Mouse (Mus musculus) hindbrain, postnatal 0 days (tissue): Measurements from ENCODE around the gene Fcrl5. TPM values are rescaled to one million over a fixed set of nuclear protein-coding genes. Genes with fewer than 3 reads are reported as not detected.

ENCODE experiments used
- ATAC-seq: fragments of 200-750 bp; cut with Nextera tagmentation; 2 replicates; pipeline ENCODE4 v1.8.0; 2017; ENCODE audit warnings: mild to moderate bottlenecking, moderate TSS enrichment, moderate library complexity
- DNase-seq: peaks from one replicate; pipeline ENCODE4 v3.0.0-alpha.2; 2015; ENCODE audit warnings: low spot score
- H3K27ac ChIP-seq: fragments of 300-500 bp; sonication (generic); 2 replicates; pipeline ENCODE4 v1.5.1; 2014; ENCODE audit warnings: mild to moderate bottlenecking
- H3K27me3 ChIP-seq: fragments of 300-500 bp; sonication (generic); 2 replicates; pipeline ENCODE4 v1.6.1; 2014; ENCODE audit warnings: low read length, mixed read lengths; ENCODE audit not compliant: insufficient read depth
- H3K36me3 ChIP-seq: fragments of 300-500 bp; sonication (generic); 2 replicates; pipeline ENCODE4 v1.6.1; 2014; ENCODE audit warnings: low read length, mixed read lengths; ENCODE audit not compliant: insufficient read depth
- H3K4me1 ChIP-seq: fragments of 300-500 bp; sonication (generic); 2 replicates; pipeline ENCODE4 v1.6.1; 2014; ENCODE audit warnings: antibody characterized with exemption, low read length, mixed read lengths; ENCODE audit not compliant: insufficient read depth
- H3K4me2 ChIP-seq: fragments of 300-500 bp; sonication (generic); 2 replicates; pipeline ENCODE4 v1.6.1; 2014; ENCODE audit warnings: low read depth, mild to moderate bottlenecking, low read length, moderate library complexity, mixed read lengths
- H3K4me3 ChIP-seq: fragments of 300-500 bp; sonication (generic); 2 replicates; pipeline ENCODE4 v1.5.1; 2014; ENCODE audit warnings: low read length
- H3K9ac ChIP-seq: fragments of 300-500 bp; sonication (generic); replicated peaks from 2 replicates; pipeline ENCODE4 v1.6.1; 2014; ENCODE audit warnings: mild to moderate bottlenecking, low read length, moderate library complexity, mixed read lengths
- H3K9me3 ChIP-seq: fragments of 300-500 bp; sonication (generic); 2 replicates; pipeline ENCODE4 v1.6.1; 2016; ENCODE audit warnings: low read length, mixed read lengths
- CTCF ChIP-seq: IDR thresholded peaks from 2 replicates; pipeline ENCODE4 v1.5.1; 2016; ENCODE audit warnings: antibody characterized with exemption, control low read depth, low read depth
- WGBS: fragments of 180-500 bp; shearing (Covaris S2); extraction: QIAGEN DNeasy Blood & Tissue Kit; methylation state at CpG from one replicate; pipeline ENCODE4 v1.1.7; 2014; 5-methylcytosine and 5-hydroxymethylcytosine counted together
- polyA plus RNA-seq: library from polyadenylated mRNA; unstranded; fragments of >200 nt; fragmentation: Nextera tagmentation; extraction: Ambion mirVana; gene quantifications from 2 replicates; pipeline ENCODE4 v1.2.1, GENCODE M21; 2015
- total RNA-seq: library from RNA; depleted of rRNA; stranded (reverse); fragments of >200 nt; gene quantifications from 2 replicates; pipeline ENCODE4 v1.2.3, GENCODE M21; 2014; rRNA removed

Fcrl5 gene
- not detected in 2 replicates for total RNA-seq
- not detected in 2 replicates for polyA plus RNA-seq

DNA sequence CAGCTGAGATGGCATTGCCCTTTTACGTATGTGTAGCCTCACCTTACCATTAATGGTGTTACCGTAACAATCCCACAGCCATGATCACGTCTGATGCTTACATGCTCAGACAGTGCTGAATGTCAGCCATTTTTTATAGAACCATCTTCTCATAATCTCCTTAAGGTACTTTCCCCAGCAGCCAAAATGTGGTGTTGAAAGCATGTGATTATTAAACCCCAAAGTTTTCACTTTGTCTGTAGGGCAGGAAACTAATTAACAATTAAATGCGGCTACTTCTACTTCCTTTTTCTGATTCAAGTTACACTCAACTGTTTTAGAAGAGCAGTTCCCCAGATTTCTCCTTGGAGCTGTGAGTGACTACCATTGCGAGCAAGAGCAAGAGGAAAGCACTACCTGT, at the start of gene Fcrl5:
Fcrl5 (plus strand) TSS at position 295 of the 400 bp plus-strand sequence.
- no peak for TF ChIP-seq CTCF
- Histone ChIP-seq H3K27me3 (no peaks in the 10 kb centered on the region), H3K36me3 (no peaks in the 10 kb centered on the region), H3K9me3 (no peaks in the 10 kb centered on the region), H3K4me2 (no peak within 1 kb of the TSS), H3K9ac (no peak within 1 kb of the TSS), H3K4me1 (no peaks in the 10 kb centered on the region), H3K27ac (no peak within 1 kb of the TSS), H3K4me3 (no peak within 1 kb of the TSS)
- ATAC-seq (no peak), DNase-seq (no peak)
- 90% methylated on average over 5 of the region's 5 CpGs for WGBS

DNA sequence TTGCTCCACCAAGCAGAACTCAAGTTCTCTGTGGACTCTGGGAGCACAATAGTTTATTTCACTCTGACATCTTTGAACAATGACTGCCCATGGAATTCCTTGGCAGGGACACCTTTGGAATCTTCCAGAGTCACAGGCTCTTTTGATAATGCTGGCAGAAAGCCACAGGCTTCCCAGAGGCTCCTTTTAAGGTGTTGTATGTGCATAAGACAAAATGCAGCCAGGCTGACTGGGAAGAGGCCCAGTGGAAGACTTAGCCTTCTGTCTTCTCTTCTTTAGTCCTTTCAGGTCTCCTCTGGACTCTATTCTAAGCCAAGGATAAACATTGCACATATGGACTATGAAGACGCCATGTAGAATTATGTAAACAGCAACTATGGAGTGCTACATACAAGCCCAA, 44.6 kb upstream of the Fcrl5 start:
- Histone ChIP-seq H3K9me3 (no peaks in the 10 kb centered on the region), H3K27ac (no peak overlapping the region), H3K4me1 (no peaks in the 10 kb centered on the region), H3K36me3 (no peaks in the 10 kb centered on the region), H3K4me3 (no peak overlapping the region), H3K4me2 (no peak overlapping the region), H3K9ac (no peak overlapping the region), H3K27me3 (no peaks in the 10 kb centered on the region)
- no peak for TF ChIP-seq CTCF
- DNase-seq (peak; percentile 12), ATAC-seq (no peak)
- WGBS = 80% methylated on average over 1 of the region's 1 CpGs

DNA sequence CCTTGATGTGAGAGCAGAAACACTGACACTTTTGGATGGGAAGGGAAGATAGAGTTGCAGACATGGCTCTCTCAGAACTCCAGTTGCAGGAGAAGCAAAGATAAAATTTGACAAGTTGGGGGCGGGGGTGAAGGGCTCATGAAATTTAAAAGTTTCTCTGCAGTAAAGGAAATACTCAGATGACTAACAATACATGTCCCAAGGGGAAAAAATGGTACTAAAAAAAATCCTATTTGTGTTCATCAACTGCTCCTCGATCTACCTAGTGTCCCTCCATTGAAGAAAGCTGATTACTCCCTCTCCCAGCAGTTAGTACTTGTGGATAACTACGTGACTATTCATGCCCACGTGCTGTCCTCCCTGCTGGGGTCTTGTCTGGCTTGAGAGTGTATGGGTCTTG, 36.8 kb upstream of the Fcrl5 start:
- Histone ChIP-seq H3K36me3 (no peaks in the 10 kb centered on the region), H3K27ac (no peak overlapping the region), H3K4me1 (no peaks in the 10 kb centered on the region), H3K9me3 (no peaks in the 10 kb centered on the region), H3K4me3 (no peak overlapping the region), H3K9ac (no peak overlapping the region), H3K27me3 (no peaks in the 10 kb centered on the region), H3K4me2 (no peak overlapping the region)
- WGBS = 64% methylated on average over 4 of the region's 4 CpGs
- no peak for TF ChIP-seq CTCF
- ATAC-seq (no peak), DNase-seq (no peak)

DNA sequence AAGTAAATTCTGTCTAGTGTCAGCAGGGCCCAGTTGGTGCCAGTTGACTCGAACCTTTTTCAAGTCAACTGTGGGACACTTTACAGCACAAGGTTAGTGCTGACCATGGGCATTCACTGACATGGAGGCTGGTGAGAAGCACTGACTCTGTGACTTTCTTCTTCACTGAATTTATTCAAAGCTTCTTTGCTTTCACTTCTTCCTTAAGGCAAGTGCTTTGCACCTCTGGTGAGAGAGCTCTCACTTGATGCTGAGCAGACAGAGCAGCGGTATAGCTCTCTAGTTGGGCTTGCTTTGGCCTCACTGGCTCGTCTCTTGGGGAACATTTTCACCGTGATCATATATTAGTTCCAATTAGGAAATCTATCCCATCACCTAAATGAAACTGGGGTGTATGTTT, 35.7 kb upstream of the Fcrl5 start:
- no peak for DNase-seq
- no peaks in the 10 kb centered on the region for H3K27me3 ChIP-seq
- no peak for TF ChIP-seq CTCF
- WGBS = 75% methylated on average over 4 of the region's 4 CpGs
- no peak overlapping the region for H3K4me2 ChIP-seq
- no peaks in the 10 kb centered on the region for H3K4me1 ChIP-seq
- H3K27ac ChIP-seq = no peak overlapping the region
- H3K9me3 ChIP-seq = no peaks in the 10 kb centered on the region
- no peak for ATAC-seq
- H3K36me3 ChIP-seq = no peaks in the 10 kb centered on the region
- no peak overlapping the region for H3K4me3 ChIP-seq
- no peak overlapping the region for H3K9ac ChIP-seq

DNA sequence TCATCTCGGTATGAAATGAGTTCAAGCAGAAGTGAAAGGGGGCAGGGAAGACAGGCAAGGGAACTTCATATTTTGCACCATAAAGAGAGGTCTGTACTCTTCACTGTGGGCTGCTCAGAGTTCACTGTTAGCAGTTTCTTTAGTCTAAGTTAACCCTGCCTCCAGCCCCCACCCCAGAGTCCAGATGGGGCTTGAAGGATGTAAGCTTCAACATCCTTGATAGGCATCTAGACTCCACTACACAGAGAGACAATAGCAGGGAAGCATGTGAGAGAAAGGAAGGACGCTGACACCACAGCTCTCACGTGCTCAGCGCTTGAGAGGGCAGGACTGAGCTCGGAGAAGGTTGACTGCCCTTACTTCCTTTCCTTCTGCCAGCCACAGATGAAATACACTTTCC, 34.3 kb upstream of the Fcrl5 start:
- Histone ChIP-seq H3K4me3 (no peak overlapping the region), H3K9me3 (no peaks in the 10 kb centered on the region), H3K27me3 (no peaks in the 10 kb centered on the region), H3K36me3 (no peaks in the 10 kb centered on the region), H3K4me2 (no peak overlapping the region), H3K4me1 (no peaks in the 10 kb centered on the region), H3K9ac (no peak overlapping the region), H3K27ac (no peak overlapping the region)
- DNase-seq (no peak), ATAC-seq (no peak)
- TF ChIP-seq CTCF = no peak
- 57% methylated on average over 5 of the region's 5 CpGs for WGBS

DNA sequence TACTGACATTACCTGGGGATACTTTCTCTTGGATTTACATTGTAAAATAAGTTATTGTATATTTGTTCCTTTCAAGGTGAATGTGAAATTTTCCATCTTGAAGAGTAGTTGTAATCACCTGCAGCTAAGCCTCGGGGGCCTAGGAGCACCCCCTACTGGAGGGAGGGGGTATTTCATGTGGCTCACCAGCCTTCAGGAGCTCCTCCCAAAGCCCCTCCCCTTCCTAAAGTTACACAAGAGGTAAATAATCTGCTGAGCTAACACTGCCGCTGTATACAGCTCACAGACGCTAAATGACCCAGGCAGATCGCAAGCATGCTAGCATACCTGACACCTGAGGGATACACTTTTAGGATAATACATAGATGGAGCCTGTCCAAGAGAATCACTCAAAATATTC, 27.4 kb upstream of the Fcrl5 start:
- no peak for DNase-seq
- no peak for ATAC-seq
- Histone ChIP-seq H3K27ac (no peak overlapping the region), H3K27me3 (no peaks in the 10 kb centered on the region), H3K9ac (no peak overlapping the region), H3K9me3 (no peaks in the 10 kb centered on the region), H3K4me2 (no peak overlapping the region), H3K4me1 (no peaks in the 10 kb centered on the region), H3K4me3 (no peak overlapping the region), H3K36me3 (no peaks in the 10 kb centered on the region)
- TF ChIP-seq CTCF = peak; percentile 42
- 30% methylated on average over 4 of the region's 4 CpGs for WGBS

DNA sequence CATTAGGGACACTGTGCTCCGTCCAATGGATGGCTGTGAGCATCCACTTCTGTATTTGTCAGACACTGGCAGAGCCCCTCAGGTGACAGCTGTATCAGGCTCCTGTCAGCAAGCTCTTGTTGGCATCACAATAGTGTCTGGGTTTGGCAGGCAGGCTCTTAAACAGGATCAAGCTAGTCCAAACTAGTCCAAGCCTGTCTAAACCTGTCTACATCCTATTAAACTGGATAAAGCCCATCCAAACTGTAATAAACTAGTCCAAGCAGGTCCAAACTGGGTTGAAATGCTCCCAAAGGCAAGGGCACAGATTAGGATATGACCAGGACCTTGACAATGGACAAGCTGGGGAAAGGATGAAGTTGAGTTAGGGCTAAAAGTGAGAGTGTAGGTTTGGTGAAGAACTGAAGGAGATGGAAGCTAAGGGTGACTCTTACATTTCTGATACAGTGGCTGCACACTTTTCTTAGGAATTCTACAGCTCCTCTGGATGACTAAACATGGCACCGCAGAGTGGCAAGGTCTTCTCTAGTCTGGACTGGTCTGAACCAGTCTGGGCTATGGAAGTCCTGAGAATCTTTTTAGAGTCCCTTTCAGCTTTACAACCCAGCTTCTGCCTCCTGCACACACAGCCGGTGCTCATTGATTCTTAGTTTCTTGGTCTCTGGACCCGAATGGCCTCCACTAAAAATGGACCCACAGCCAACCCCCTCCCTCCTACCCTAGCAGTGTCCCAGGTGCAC, 26.2 kb upstream of the Fcrl5 start:
- H3K27ac ChIP-seq = no peak overlapping the region
- H3K9me3 ChIP-seq = no peaks in the 10 kb centered on the region
- H3K4me3 ChIP-seq = no peak overlapping the region
- 83% methylated on average over 4 of the region's 4 CpGs for WGBS
- DNase-seq (no peak), ATAC-seq (no peak)
- H3K4me2 ChIP-seq = no peak overlapping the region
- H3K4me1 ChIP-seq = no peaks in the 10 kb centered on the region
- no peaks in the 10 kb centered on the region for H3K27me3 ChIP-seq
- H3K9ac ChIP-seq = no peak overlapping the region
- no peaks in the 10 kb centered on the region for H3K36me3 ChIP-seq
- no peak for TF ChIP-seq CTCF
